Mouse (Mus musculus) regulatory T cell (primary cell): ENCODE measurements around the gene Cacna2d4.

Experiments
- in situ Hi-C: fragments of 300-600 bp; cut with MboI, MseI; formaldehyde crosslinking; loops from one replicate; pipeline ENCODE4 v1.15.1; 2025; ENCODE audit warnings: high pct_unique_total_duplicates

Gene Cacna2d4

GRCm38 (mm10) chr6:119386421-119386820 lies 150.1 kb downstream of the Cacna2d4 start:
- in situ Hi-C loops = loop anchor here (25.0 kb wide), 1 partner anchor 1499 kb away; no protein-coding TSS in a partner anchor

GRCm38 (mm10) chr6:119386821-119387220 lies 150.5 kb downstream of the Cacna2d4 start:
- in situ Hi-C loops = loop anchor here (25.0 kb wide), 1 partner anchor 1500 kb away; no protein-coding TSS in a partner anchor

GRCm38 (mm10) chr6:119387801-119388649 lies 151.7 kb downstream of the Cacna2d4 start:
- in situ Hi-C loops = loop anchor here (25.0 kb wide), 1 partner anchor 1501 kb away; no protein-coding TSS in a partner anchor

GRCm38 (mm10) chr6:119388650-119389012 lies 152.3 kb downstream of the Cacna2d4 start:
- in situ Hi-C loops = loop anchor here (25.0 kb wide), 1 partner anchor 1501 kb away; no protein-coding TSS in a partner anchor

GRCm38 (mm10) chr6:119389089-119389488 lies 152.8 kb downstream of the Cacna2d4 start:
- in situ Hi-C loops = loop anchor here (25.0 kb wide), 1 partner anchor 1502 kb away; no protein-coding TSS in a partner anchor

- in situ Hi-C loops = loop anchor here (25.0 kb wide), 1 partner anchor 1503 kb away; no protein-coding TSS in a partner anchor
Measured at GRCm38 (mm10) chr6:119390728-119391127, 154.4 kb downstream of the Cacna2d4 start.

GRCm38 (mm10) chr6:119392836-119393235 lies 156.5 kb downstream of the Cacna2d4 start:
- in situ Hi-C loops = loop anchor here (25.0 kb wide), 1 partner anchor 1506 kb away; no protein-coding TSS in a partner anchor

GRCm38 (mm10) chr6:119395421-119396308 lies 159.3 kb downstream of the Cacna2d4 start:
- in situ Hi-C loops = loop anchor here (5.0 to 25.0 kb wide), 2 partner anchors 52 to 1508 kb away; no protein-coding TSS in a partner anchor

- in situ Hi-C loops = loop anchor here (5.0 to 25.0 kb wide), 2 partner anchors 51 to 1509 kb away; no protein-coding TSS in a partner anchor
Measured at GRCm38 (mm10) chr6:119396309-119396634, 159.9 kb downstream of the Cacna2d4 start.

- in situ Hi-C loops = loop anchor here (5.0 to 25.0 kb wide), 2 partner anchors 48 to 1512 kb away; no protein-coding TSS in a partner anchor
Measured at GRCm38 (mm10) chr6:119399371-119399770, 163.0 kb downstream of the Cacna2d4 start.

GRCm38 (mm10) chr6:119400649-119401048 lies 164.3 kb downstream of the Cacna2d4 start:
- in situ Hi-C loops = no loop called here

GRCm38 (mm10) chr6:119401545-119402304 lies 165.4 kb downstream of the Cacna2d4 start:
- in situ Hi-C loops = no loop called here
